Mouse (Mus musculus) stomach, postnatal 0 days (tissue): ENCODE measurements around the gene Dmkn.

ENCODE experiments used
- CTCF ChIP-seq: IDR thresholded peaks from 2 replicates; pipeline ENCODE4 v1.5.1; 2016; ENCODE audit warnings: antibody characterized with exemption, low read depth, mild to moderate bottlenecking, moderate library complexity
- EP300 ChIP-seq: optimal IDR thresholded peaks from 2 replicates; pipeline ENCODE3; 2016; ENCODE audit warnings: antibody characterized with exemption

GRCm38 (mm10) chr7:30791921-30792320, 28.4 kb downstream of the Dmkn start:
- no peak for TF ChIP-seq CTCF
- no peak for TF ChIP-seq EP300
